Mouse (Mus musculus) fibroblast of lung, adult 2 months (primary cell): ENCODE measurements at regions not wholly inside any gene's neighbourhood (a gene's known extent, or its start where the extent isn't known, plus 50 kb on each side); places are given as distances from the start of the nearest gene placed in this dataset.

Experiments
- DNase-seq: peaks from one replicate; pipeline ENCODE4 v3.0.0-alpha.2; 2011; ENCODE audit warnings: low read depth

DNA sequence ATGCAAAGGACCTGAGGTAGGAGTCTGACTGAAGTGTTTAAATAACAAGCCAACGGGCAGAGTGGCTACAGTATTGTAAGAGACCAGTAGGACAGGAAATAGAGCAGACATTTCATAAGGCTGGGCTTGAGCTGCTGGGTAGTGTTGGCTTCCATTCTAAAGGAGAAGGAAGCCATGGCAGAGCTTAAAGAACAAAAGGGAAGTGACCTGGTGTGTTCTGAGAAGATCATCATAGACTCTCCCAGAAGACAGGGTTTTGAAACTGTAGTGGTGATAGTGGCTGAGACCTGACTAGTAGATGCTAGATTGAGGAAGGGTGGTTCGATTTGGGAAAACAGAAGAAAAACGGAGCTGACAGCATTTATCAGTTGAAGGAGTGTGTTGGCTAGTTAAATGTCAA lies 514.1 kb upstream of the Zfp462 start:
- DNase-seq = no peak

DNA sequence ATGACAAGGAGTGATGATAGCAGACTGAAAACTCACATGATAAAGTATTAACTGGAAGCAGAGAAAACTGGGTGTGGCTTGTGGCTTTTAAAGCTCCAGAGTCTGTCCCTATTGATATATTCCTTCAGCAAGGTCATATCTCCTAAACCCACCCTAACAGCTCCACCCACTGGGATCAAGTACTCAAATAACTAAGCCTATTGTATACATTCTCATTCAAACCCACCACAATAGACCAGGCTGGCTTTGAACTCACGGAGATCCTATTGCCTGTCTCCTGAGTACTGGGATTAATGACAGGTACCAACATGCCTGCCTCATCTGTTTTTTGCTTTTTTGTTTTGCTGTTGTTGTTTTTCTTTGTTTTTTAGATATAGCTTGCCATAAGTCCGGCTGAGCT lies 484.3 kb upstream of the Zfp462 start:
- DNase-seq = no peak

DNA sequence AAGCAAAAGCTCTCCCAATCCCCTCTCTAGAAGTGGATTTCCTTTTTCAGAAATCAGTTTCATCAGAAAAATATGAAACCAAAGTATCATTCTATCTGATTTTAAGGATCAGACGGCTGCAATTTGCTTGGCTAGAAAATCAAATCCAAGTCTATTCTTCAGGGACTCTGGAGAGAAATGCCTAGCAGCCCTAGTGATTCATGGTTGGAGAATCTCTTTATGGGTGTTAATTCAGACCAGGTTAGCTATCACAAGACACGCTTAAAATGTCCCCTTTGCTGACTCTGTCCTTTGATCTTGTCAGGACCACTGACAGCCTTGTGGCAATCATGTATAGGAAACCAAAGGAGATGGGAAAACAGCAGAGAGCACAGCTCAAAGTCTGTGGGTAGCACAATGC lies 475.7 kb upstream of the Zfp462 start:
- no peak for DNase-seq

DNA sequence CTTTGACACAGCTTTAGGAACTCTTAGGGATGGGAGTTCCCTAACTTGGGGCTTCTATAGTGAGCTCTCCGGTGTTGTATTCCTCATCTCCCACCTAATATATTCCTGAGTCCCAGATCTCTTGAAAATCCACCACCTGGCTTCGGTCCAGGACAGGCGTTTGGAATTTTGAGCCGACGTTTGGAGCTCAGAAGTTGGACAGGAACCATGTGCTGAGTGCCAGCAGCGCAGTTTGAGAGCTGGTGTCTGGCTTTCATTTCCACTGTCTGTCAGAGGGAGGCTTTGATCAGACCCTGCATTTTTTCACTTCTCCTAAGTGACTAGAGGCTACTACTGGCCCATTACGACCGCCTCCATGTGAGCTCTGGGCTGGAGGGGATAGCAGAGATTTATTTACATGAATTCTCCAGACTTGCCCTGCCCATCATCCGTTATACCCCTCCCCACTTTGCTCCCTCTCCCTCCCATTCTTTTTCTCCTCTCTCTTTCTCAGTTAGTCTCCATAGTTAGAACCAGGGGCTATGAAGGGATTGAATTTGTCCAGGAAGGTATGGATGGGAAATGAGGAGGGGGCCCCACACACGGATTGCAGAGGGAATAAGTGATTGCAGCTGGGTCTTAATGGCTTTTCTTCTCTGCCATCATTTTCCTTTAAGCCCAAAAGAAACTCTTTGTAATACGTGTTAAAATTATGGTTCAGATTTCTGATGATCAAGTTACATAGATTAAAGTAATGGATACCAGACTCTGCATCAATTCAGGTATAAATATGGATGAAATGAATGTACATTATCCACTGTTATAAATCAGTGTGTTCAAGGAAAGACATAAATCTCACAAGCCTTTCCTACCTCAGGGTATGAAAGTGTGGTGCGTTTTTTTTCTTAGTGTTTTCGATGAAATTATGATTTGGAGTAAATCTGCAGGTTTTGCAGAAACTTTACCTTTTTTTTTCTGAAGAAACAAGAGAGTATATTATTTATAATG lies 474.5 kb upstream of the Zfp462 start:
- DNase-seq = peak; percentile 21

DNA sequence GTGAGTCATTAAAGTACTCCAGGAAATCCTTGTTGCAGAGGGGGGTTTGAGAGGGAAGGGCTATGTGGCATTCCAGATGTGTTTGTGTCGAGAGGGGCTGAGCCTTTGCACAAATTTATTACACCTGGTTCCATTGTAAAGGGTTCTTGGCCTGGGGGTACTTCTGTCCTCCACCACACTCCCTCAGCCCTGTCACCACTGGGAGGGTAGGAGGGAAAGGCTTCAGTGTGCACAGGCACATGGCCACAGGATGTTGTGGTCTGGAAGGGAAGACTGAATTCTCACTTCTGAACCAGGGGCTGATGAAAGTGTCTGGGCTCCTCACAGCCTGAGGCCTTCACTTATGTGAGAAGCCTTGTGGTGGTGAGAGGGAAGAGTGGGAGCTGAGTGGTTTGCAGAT lies 473.8 kb upstream of the Zfp462 start:
- peak; percentile 41 for DNase-seq

DNA sequence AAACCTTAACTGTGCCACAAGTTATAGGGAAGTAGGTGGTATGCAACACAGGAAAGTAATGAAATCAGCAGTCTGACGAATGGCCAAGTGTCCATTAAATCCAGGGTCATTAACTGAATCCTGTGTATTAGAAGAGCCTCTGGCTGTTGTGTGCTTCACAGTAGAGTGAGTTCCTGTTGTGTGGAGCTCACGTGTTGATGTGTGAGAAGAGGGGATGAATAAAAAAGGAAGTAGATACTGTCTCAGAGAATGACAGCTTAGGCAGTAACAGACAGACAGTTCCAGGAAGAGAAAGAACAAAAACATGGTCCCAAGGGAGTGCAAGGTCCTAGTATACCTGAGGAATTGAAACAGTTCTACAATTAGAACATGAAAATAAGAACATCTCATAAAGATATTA lies 463.1 kb upstream of the Zfp462 start:
- DNase-seq = no peak

DNA sequence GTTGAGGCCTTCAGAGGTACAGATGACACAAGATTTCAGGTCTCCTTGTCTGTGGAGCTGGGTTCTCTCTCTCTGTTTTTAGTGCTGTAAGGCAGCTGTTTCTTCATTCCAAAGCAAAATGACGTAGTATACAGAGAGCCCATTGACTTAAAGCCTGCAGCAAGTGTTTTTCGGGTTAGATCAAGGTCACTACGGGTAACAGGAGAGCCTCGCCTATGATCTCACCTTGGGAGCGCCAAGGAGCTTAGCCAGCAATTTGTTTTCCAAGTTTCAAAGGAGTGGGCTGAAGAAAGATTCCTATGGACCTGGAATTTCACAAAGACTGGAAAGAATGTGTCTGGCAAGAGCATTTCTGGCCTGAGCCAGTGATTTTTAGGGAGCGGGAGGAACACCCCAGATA lies 451.8 kb upstream of the Zfp462 start:
- DNase-seq = peak; percentile 12

DNA sequence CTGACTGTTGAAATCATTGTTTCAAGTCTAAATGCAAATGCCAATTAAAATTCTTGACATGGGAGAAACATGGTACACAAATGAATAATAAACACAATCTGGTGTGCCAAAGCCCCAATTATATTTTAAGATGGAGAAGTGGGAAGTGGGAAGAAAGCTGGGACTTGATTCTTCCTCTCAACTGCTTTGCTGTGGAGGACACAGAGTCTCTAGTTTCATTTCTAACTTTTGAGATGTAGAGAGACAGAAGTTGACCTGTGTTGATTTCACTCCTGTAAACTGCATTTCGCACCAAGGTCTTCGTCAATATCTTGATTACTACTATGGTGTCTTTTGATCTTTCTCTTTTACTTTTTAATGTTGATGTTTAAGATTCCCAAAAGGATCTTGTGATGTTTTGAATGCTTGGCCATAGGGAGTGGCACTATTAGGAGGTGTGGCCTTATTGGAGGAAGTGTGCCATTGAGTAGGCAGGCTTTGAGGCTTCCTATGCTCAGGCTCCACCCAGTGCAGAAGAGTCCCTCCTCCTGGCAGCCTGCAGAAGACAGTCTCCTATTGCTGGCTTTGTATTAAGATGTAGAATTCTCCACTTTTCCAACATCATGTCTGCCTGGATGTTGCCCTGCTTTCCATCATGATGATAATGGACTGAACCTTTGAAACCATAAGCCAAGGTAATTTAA lies 447.4 kb upstream of the Zfp462 start:
- DNase-seq = no peak

DNA sequence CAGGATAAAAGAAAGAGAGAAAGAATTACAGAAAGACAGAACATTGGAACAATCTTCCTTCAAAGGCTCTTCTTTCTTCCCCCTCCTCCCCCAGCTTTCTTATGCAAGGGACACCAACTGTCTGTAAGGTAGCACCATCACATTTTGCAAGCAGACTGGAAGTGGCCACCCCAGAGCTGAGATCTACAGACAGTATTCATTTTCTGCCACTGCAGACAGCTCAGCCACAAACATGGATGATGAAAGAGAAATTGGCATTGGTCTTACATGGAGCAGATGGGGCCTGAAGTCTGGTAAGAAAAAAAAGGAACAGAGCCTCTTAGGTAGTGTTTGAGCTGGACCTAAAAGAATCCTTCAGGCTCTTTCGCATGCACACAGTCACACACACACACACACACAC lies 428.9 kb upstream of the Zfp462 start:
- DNase-seq = peak; percentile 20

DNA sequence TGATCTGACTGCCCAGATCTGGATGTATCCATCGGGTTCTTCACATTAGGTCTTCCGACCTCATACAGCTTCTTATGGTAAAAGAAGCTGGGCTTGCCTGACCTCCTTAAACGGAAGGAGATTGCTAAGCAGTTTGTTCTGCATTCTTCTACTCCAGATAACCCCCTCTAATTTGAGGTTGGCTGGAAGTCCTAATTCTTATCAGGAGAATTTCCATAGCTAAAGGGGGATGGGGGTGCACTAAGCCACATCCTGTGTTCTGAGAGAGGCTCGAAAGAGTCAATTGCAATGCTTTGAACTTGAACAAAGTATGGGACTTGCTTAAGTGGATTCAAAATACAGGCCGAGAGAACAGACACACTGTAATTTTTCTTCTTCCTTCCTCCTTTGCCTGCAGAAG lies 421.6 kb upstream of the Zfp462 start:
- DNase-seq = no peak

DNA sequence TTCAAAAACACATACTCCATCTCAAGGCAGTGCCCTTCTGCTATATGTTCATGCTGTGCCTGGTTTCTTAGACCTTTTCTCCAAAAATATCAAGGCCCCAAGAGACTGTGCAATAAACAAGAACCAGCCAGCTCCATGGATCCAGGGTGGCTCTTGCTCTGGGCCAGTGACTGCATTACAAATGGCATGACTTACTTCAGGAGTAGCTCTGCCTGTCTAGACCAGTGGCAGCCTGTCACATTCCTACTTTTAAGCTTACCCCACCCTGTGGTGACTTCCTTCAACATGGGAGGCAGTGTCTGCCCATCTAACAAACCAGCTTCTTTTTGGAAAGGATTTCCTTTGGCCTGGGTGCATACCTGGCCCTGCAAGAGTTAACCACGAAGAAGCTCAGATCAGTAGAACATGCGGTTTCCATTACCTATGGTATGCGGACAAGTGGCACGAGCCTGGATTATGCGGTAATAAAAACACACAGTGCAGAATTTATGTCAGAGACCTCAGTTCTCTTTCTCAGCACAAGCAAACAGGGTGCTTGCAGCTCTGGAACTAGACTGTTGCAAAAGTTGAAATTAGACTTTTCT lies 418.8 kb upstream of the Zfp462 start:
- no peak for DNase-seq

DNA sequence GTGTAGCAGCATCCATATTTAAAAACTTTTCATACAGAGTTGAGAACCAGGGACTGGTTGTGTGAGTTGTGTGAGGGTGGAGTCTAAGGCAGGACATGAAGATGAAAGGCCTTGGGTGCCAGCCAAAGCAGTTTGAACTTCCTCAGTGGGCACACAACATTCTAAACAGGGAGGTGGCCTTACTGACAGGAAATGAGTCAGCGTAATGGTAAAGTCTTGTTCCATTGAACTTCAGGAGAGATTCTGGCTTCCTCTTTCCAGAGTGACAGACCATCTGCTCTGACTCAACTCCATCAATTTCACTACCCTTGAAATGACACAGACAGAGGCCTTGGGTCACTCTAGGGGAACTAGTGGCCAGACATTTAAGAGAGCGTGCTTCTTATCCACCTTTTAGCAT lies 417.2 kb upstream of the Zfp462 start:
- no peak for DNase-seq

DNA sequence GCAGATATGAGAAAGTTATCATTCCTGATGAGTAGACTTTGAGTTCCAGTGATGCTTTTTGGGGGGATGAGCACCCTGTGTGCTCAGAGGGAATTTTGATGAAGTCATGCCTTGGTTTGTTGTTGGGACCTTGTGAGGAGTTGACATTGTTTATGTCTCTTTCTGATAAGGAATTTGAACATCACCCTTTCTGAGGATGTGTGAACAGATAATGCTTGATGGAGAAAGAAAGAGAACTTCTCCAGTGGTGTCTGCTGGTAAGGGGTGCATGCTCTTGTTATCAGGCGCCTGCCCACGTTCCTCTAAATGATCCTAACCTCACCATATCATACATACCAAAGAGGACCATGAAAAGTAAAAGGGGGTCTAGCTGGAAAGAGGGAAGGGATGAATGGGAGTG lies 413.1 kb upstream of the Zfp462 start:
- DNase-seq = no peak

DNA sequence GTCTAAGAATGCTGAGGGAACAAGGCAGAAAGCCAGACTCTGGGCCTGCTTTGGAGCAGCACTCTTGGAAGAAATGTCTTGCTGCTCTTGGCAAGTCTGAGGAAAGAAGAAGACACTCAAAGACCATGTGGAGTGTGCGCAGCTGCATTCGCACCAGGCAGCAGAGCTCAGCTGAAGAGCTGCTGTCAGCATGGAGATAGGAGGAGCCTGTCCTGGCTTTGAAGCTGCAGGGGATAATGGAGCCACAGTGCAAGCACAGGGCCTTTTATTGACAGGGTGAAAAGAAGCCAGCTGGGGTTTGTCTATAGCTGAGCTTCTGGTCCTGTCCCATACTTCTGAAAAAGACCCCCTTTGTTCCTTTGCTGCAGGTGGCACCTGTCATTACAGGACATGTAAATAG lies 411.0 kb upstream of the Zfp462 start:
- DNase-seq = no peak

DNA sequence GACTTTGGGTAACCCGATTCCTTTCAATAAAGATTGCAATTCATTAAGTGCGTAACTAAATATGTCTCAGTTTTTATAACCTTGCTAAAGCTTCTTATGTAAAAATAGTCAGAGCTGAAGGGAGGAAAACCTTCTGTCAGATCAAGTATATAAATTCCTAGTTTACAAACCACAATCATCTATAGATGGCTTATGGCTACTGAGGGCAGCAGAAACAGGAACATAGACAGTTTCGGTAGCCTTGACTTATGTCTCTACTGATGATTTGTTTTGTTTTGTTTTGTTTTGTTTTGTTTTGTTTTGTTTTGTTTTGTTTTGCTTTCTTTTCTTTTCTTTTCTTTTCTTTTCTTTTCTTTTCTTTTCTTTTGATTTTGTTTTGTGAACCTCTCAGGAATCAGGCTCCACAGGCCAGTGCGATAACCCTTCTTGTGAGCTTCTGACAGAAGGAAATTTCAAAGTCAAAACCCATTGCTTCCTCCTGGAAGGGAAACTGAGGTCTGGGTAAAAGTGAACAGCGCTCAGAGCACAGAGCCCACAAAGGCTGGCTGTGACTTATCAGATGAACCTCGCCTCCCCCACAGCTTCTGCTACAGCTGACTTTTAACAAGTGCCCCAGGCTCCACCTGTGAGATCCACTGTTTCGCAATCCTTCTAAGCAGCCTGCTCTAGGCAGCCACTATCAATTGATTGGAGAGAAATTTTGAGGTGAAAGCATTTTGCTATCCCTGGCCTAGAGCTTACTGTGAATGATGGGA lies 391.8 kb upstream of the Zfp462 start:
- no peak for DNase-seq

DNA sequence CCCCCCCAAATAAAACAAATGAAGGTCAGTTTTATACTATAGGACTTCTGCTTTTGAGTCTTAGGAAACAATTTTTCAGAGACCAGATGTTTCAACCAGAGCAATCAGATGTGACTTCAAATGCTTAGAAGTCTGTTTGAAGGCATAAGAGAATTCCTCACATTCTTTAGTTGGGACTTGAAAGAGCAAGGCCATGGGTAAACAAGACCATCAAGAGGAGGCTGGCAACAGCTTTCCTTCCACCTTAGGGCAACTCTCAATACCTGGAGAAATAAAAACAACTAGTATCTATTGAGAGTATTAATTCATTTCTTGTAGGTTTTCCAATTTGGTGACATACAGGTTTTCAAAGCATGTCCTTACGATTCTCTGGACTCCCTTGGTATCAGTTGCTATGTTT lies 381.8 kb upstream of the Zfp462 start:
- DNase-seq = no peak

DNA sequence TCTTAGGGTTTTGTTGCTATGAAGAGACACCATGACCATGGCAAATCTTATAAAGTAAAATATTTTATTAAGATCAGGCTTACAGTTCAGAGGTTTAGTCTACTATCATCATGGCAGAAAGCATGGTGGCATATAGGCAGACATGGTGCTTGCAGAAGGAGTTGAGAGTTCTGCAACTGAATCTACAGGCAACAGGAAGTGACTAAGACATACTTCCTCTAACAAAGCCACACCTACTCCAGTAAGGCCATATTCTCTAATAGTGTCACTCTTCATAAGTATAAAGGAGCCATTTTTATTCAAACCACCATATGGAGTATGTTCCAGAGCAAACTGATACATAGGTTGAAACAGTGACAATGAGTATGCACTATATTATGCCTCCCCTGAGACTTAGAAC lies 371.7 kb upstream of the Zfp462 start:
- DNase-seq = no peak

DNA sequence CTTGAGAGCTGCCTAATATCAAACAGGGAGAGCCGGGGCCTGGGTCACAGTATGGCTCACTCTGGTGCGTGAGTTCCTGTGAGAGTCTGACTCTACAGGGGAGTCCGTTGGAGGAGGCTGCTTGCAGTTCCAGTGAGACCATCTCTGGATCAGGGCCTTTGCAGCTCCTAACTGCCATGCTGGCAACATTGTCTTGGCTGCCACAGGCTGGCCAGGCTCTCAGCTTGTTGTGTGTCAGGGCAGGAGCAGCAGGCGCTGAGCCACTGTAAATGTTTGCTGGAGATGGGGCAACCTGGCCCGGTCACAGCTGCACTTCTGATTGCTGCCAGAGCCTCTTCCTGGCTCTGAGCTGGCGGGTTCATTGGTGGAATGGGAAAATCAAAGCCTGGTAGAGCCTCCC lies 357.7 kb upstream of the Zfp462 start:
- DNase-seq = peak; percentile 38

DNA sequence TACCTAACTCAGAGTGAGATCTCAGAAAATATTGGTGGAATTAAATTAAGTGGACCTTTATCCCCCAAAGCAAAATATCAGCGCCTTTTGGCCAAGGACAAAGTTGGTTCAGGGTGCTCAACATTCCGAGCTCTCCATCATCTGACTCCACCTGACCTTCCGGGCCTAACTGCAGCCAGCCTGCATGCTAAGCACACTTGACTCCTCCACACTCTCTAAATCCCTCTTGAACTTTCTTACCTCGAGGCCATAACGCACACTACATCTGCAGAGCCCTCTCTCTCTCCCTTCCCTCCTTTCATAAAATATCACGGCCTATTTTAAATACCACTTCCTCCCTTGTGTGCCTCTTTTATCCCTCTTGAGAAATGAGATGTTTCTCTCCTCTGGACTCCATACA lies 356.1 kb upstream of the Zfp462 start:
- no peak for DNase-seq

DNA sequence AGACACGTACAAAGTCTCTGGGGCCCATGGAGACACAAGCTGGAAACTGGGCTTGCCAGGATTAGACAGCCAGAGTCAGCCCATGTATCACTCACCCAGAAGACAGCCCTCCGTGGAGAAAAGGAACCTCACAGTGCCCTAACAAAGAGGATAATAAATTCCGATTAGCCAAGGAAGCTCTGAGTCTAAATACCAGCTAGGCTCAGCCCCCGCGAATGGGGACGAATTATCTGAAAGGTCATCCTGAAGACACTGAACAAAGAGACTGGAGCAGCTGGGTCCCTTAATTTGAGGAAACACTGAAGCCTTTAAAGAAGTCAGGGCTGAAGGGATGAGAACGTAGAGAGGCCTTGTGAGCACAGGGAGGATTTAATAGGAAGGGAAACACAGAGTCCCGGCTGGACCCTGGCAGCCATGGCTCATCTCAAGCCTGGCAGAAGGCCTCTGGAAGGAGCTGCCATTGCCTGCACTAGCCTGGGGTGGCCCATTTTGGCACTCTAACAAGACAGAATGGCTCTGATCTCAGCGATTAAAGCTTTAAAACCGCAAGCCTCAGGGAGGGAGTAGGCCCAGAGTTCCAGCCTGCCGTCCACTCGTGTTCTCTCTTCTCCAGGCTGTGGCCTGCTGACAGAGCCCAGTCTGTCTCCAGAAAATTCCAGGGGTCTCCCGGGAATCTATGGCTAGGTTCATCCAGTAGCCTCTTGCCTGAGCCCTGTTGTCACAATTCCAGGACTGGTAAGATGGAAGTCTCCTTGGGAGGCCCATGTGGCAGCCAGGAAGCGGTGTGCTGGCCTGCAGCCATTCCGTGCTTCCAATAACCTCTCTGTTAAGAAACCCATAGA lies 343.0 kb upstream of the Zfp462 start:
- DNase-seq = peak; percentile 45

DNA sequence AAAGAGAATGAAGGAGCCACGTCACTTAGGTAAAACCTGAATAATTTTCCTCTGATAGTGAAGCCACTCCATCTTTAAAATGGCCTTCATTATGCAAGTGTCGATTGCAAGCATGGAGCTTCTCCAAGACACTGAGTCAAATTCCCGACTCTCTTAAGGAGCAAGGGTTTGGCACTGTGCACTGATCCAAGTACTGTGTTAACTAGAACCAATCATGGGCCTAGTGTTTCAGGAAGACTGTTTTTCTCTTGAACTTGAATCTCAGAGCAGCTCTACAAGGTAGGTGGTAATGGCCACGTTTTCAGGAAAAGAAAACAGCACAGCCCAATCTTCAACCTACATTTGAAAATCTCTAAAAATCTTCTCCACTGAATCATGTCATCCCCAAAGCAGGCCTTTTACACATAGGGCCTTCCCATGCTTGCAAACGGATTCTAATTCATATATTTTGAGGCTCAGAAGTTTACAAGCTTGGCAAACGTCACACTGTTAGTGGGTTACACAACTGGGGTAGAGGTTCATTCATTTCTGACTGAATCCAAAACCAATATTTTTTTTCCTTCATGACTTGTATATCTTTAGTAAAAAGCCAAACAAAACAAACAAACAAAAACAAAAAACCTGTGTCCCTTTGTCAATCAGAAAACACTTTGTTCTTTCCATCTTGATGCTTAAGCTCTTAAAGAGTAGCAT lies 342.2 kb upstream of the Zfp462 start:
- DNase-seq = no peak
